Mouse (Mus musculus) liver, adult 2 months (tissue): ENCODE data around the gene Kcnj12. TPM values are rescaled to one million over a fixed set of nuclear protein-coding genes. Genes with fewer than 3 reads are reported as not detected.

Experiments used
- DNase-seq: peaks from one replicate; pipeline ENCODE4 v3.0.0-alpha.2; 2011; ENCODE audit warnings: low read depth, low spot score; ENCODE audit errors: extremely low read depth
- H3K27ac ChIP-seq: fragments of 200-500 bp; replicated peaks from 2 replicates; pipeline ENCODE4 v1.5.1; 2012; ENCODE audit warnings: low read depth, mild to moderate bottlenecking, control low read depth, inconsistent platforms, low read length; ENCODE audit not compliant: insufficient read depth
- H3K27me3 ChIP-seq: fragments of 200-500 bp; 2 replicates; pipeline ENCODE4 v1.6.1; 2012; ENCODE audit warnings: mild to moderate bottlenecking, moderate library complexity, low read length, inconsistent platforms; ENCODE audit not compliant: control insufficient read depth, insufficient read depth
- H3K36me3 ChIP-seq: fragments of 200-500 bp; 2 replicates; pipeline ENCODE4 v1.6.1; 2012; ENCODE audit warnings: low read length, inconsistent platforms; ENCODE audit not compliant: control insufficient read depth, insufficient read depth
- H3K4me1 ChIP-seq: fragments of 200-500 bp; 2 replicates; pipeline ENCODE4 v1.6.1; 2011; ENCODE audit warnings: low read length; ENCODE audit not compliant: control insufficient read depth, insufficient read depth
- H3K4me3 ChIP-seq: fragments of 200-500 bp; 2 replicates; pipeline ENCODE4 v1.5.1; 2011; ENCODE audit warnings: low read depth, mild to moderate bottlenecking, control low read depth, low read length, moderate library complexity; ENCODE audit not compliant: insufficient read depth
- H3K79me2 ChIP-seq: fragments of 200-500 bp; 2 replicates; pipeline ENCODE4 v1.6.1; 2012; ENCODE audit warnings: inconsistent platforms, mild to moderate bottlenecking, low read length, moderate library complexity; ENCODE audit not compliant: control insufficient read depth, insufficient read depth
- H3K9ac ChIP-seq: fragments of 200-500 bp; 2 replicates; pipeline ENCODE4 v1.6.1; 2012; ENCODE audit warnings: low read depth, mild to moderate bottlenecking, control low read depth, inconsistent platforms, low read length
- CTCF ChIP-seq: fragments of 200-500 bp; IDR thresholded peaks from 2 replicates; pipeline ENCODE4 v1.5.1; 2011; ENCODE audit warnings: low read depth, low read length, control low read depth
- POLR2A ChIP-seq: fragments of 200-500 bp; IDR thresholded peaks from 2 replicates; pipeline ENCODE4 v1.6.1; 2011; ENCODE audit warnings: low read length, control low read depth; ENCODE audit not compliant: insufficient read depth; ENCODE audit errors: extremely low read depth
- WGBS: fragments of 180-500 bp; shearing (Covaris S2); methylation state at CpG from one replicate; pipeline ENCODE4 v1.1.7; 2018; 5-methylcytosine and 5-hydroxymethylcytosine counted together
- polyA plus RNA-seq: library from polyadenylated mRNA; depleted of rRNA; stranded (reverse); fragments of >200 nt; gene quantifications from 2 replicates; pipeline ENCODE4 v1.2.3, GENCODE M21; 2012
- total RNA-seq: library from RNA; depleted of rRNA; stranded (reverse); fragments of >200 nt; gene quantifications from 2 replicates; pipeline ENCODE4 v1.2.3, GENCODE M21; 2014

Gene Kcnj12
- total and polyA plus RNA-seq, 2 experiments = not detected

- Histone ChIP-seq H3K4me3 (no peak overlapping the region), H3K9ac (no peak overlapping the region), H3K36me3 (no peaks in the 10 kb centered on the region), H3K79me2 (no peaks in the 10 kb centered on the region), H3K27me3 (peaks cover 8% of the 10 kb centered on the region; the same call in 1 of the 2 replicates), H3K27ac (no peak overlapping the region), H3K4me1 (no peaks in the 10 kb centered on the region)
- 3% methylated on average over 66 of the region's 68 CpGs for WGBS
- TF ChIP-seq POLR2A (no peak), CTCF (no peak)
- DNase-seq = no peak
Observed at GRCm38 (mm10) chr11:61021676-61022549, 451 bp upstream of the Kcnj12 start.

DNA sequence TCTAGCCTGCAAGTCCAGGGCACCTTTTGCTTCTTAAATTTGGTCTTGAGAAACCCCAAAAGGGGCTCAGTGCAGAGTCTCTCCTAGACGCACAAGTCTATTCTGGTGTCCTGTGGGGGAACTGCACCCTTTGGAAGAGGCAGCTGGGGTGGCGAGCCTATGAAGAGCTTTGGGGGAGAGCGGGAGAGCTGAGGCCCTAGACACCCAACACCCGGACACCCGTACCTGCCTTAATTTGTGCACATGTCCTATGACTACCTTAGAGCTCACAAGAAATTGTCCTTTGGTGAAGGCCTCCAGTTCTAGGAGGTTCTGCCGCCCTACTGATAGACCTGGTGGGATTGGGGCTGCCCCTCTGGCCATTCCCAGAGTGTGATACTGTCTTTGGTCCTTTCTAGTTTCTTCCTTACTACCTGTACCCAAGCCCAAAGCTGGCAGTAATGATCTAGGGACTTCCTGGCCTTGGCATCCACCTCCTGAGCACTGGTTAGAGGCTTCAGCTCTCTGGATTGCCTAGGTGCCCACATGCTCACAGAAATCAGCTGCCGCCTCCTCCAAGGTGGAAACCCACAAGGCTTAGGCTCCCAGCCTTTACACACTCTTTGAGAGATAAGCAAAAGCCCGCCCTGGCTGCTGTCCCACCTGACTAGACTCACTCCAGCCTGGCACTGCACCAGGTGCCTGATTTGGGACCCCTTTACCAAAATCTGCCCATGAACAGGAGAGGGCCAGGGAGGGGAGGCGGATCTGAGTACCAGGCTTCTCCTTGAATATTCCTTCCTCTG lies 1.2 kb downstream of the Kcnj12 start:
- H3K27me3 ChIP-seq = peaks cover 8% of the 10 kb centered on the region; the same call in 1 of the 2 replicates
- H3K9ac ChIP-seq = no peak overlapping the region
- no peaks in the 10 kb centered on the region for H3K4me1 ChIP-seq
- no peak overlapping the region for H3K4me3 ChIP-seq
- H3K36me3 ChIP-seq = no peaks in the 10 kb centered on the region
- DNase-seq = no peak
- no peak overlapping the region for H3K27ac ChIP-seq
- H3K79me2 ChIP-seq = no peaks in the 10 kb centered on the region
- 40% methylated on average over 9 of the region's 9 CpGs for WGBS
- no peak for TF ChIP-seq POLR2A
- no peak for TF ChIP-seq CTCF

GRCm38 (mm10) chr11:61024388-61024787 lies 2.0 kb downstream of the Kcnj12 start:
- H3K27me3 ChIP-seq = peaks cover 8% of the 10 kb centered on the region; the same call in 1 of the 2 replicates
- no peaks in the 10 kb centered on the region for H3K4me1 ChIP-seq
- no peak for DNase-seq
- H3K27ac ChIP-seq = no peak overlapping the region
- 73% methylated on average over 6 of the region's 6 CpGs for WGBS
- H3K36me3 ChIP-seq = no peaks in the 10 kb centered on the region
- no peak for TF ChIP-seq CTCF
- TF ChIP-seq POLR2A = no peak
- H3K4me3 ChIP-seq = no peak overlapping the region
- H3K9ac ChIP-seq = no peak overlapping the region
- H3K79me2 ChIP-seq = no peaks in the 10 kb centered on the region

GRCm38 (mm10) chr11:61024996-61025395 lies 2.6 kb downstream of the Kcnj12 start:
- Histone ChIP-seq H3K4me3 (no peak overlapping the region), H3K79me2 (no peaks in the 10 kb centered on the region), H3K36me3 (no peaks in the 10 kb centered on the region), H3K27ac (no peak overlapping the region), H3K27me3 (peaks cover 8% of the 10 kb centered on the region; the same call in 1 of the 2 replicates), H3K4me1 (no peaks in the 10 kb centered on the region), H3K9ac (no peak overlapping the region)
- 75% methylated on average over 6 of the region's 6 CpGs for WGBS
- TF ChIP-seq CTCF = no peak
- no peak for TF ChIP-seq POLR2A
- no peak for DNase-seq

DNA sequence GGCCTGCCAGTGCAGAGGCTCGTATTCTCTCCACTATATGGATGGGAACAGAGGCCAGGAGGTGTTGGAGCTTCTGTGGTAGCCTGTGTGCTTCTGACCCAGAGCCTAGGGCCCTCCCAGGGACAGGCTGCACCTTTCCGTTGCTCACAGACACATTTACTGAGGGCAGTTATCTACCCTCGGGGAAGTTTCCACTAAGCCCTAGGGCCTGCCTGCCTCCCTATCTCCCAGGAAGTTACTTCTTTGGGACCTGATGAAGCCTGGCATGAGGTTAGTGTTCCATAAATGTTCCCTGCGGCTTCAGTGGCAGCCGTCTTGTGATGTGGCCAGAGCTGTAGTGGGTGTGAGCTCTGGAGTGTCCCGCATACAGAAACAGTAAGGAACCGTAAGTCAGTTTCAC lies 3.2 kb downstream of the Kcnj12 start:
- Histone ChIP-seq H3K4me3 (no peak overlapping the region), H3K4me1 (no peaks in the 10 kb centered on the region), H3K27ac (no peak overlapping the region), H3K9ac (no peak overlapping the region), H3K27me3 (peaks cover 8% of the 10 kb centered on the region; the same call in 1 of the 2 replicates), H3K79me2 (no peaks in the 10 kb centered on the region), H3K36me3 (no peaks in the 10 kb centered on the region)
- TF ChIP-seq POLR2A (no peak), CTCF (no peak)
- no peak for DNase-seq
- WGBS = 75% methylated on average over 7 of the region's 7 CpGs
